ENCODE assay signal across 12 mouse cellular contexts in genomic region chr3:101875258-101875920, GRCm38 (mm10). TPM values are rescaled to one million over a fixed set of nuclear protein-coding genes. Genes with fewer than 3 reads are reported as not detected.
DNase-seq lines count a peak whose midpoint lies in the region; ATAC-seq and TF ChIP-seq lines count a peak whose summit lies in the region.
"Had no signal": no experiment of that assay in that cellular context is flagged by ENCODE, and none has a peak within 500 bp of the region (broad histone marks: within the 10 kb centered on the region; RNA-seq: fewer than 3 reads in every experiment).

No protein-coding gene starts in this region.

- DNase-seq in heart, adult 11 months, result peak; percentile 92
- DNase-seq in heart, postnatal 25 days (ENCODE audit: low spot score), result no peak
- DNase-seq in kidney, postnatal 25 days, result no peak
- peak; percentile 54 for DNase-seq in brain, embryonic 14.5 days (ENCODE audit: low read depth)
- DNase-seq in adrenal gland, postnatal 14 days, result no peak
- DNase-seq in layer of hippocampus, adult 18-20 months (ENCODE audit: low spot score in 2 of 2), result no peak
- DNase-seq: cerebellum, adult 9-11 months had no signal

- H3K9me3 ChIP-seq in kidney, embryonic 16.5 days (ENCODE audit: low read length), result no peaks in the 10 kb centered on the region
- H3K9me3 ChIP-seq in hindbrain, embryonic 12.5 days (replicated peaks), result no peaks in the 10 kb centered on the region
- H3K9me3 ChIP-seq: embryonic facial prominence, embryonic 13.5 days had no signal

- intact Hi-C loops in heart, postnatal 25 days (cut with DNase I), result no loop called here

- no peak for TF ChIP-seq POLR2A in brain, embryonic 14.5 days (IDR thresholded peaks at IDR 0.05; ENCODE audit: borderline replicate concordance, extremely low read depth, insufficient read depth, insufficient read length, poor library complexity, severe bottlenecking)

- peak overlapping the region; percentile 72 for H3K27ac ChIP-seq in kidney, embryonic 16.5 days (ENCODE audit: low read length)
- H3K27ac ChIP-seq in hindbrain, embryonic 12.5 days, result peak overlapping the region; percentile 44
- H3K27ac ChIP-seq: embryonic facial prominence, embryonic 13.5 days had no signal

- peaks cover 17% of the 10 kb centered on the region for H3K4me1 ChIP-seq in kidney, embryonic 16.5 days (ENCODE audit: insufficient read depth, low read length)
- peaks cover 20% of the 10 kb centered on the region for H3K4me1 ChIP-seq in hindbrain, embryonic 12.5 days
- H3K4me1 ChIP-seq: embryonic facial prominence, embryonic 13.5 days had no signal

- H3K9ac ChIP-seq in kidney, embryonic 16.5 days (replicated peaks; ENCODE audit: low read length), result no peak overlapping the region
- no peak overlapping the region for H3K9ac ChIP-seq in hindbrain, embryonic 12.5 days
- H3K9ac ChIP-seq: embryonic facial prominence, embryonic 13.5 days had no signal

- 80% methylated on average over 10 of the region's 10 CpGs for WGBS in kidney, embryonic 16.5 days
- 59% methylated on average over 10 of the region's 10 CpGs for WGBS in hindbrain, embryonic 12.5 days

- no peak for TF ChIP-seq CTCF in brain, embryonic 14.5 days (IDR thresholded peaks at IDR 0.05; ENCODE audit: borderline replicate concordance, extremely low read depth, insufficient read depth, insufficient read length)

- no peak overlapping the region for H3K4me2 ChIP-seq in kidney, embryonic 16.5 days (replicated peaks; ENCODE audit: low read depth, low read length)
- no peak overlapping the region for H3K4me2 ChIP-seq in hindbrain, embryonic 12.5 days (replicated peaks)
- H3K4me2 ChIP-seq: embryonic facial prominence, embryonic 13.5 days had no signal

- 0 out of 2 replicates have a peak, but pooled peaks cover 3% of the 10 kb centered on the region for H3K36me3 ChIP-seq in kidney, embryonic 16.5 days (ENCODE audit: insufficient read depth, low read length)
- H3K36me3 ChIP-seq in hindbrain, embryonic 12.5 days, result peaks cover 15% of the 10 kb centered on the region; the same call in 1 of the 2 replicates

- ATAC-seq in kidney, embryonic 16.5 days (ENCODE audit: low FRiP score, low TSS enrichment), result no peak
- peak; percentile 53 for ATAC-seq in hindbrain, embryonic 12.5 days (ENCODE audit: low FRiP score)

- no peaks in the 10 kb centered on the region for H3K27me3 ChIP-seq in kidney, embryonic 16.5 days (ENCODE audit: insufficient read depth, low read length)
- H3K27me3 ChIP-seq in hindbrain, embryonic 12.5 days, result no peaks in the 10 kb centered on the region
- H3K27me3 ChIP-seq: embryonic facial prominence, embryonic 13.5 days had no signal

- H3K4me3 ChIP-seq in kidney, embryonic 16.5 days (ENCODE audit: low read length), result no peak overlapping the region
- H3K4me3 ChIP-seq in hindbrain, embryonic 12.5 days, result no peak overlapping the region
- H3K4me3 ChIP-seq: embryonic facial prominence, embryonic 13.5 days had no signal

RNA-seq across cellular contexts. Expression of gene Mab21l3, which starts 26.6 kb away (rescaled TPM):
- total RNA-seq in heart, postnatal 25 days (2021), result under 1 TPM in 1 of 2 experiments, not detected in 1; 0.08 TPM
- polyA plus RNA-seq in kidney, embryonic 16.5 days (2015; fragmentation: Nextera tagmentation; extraction: Ambion mirVana), result 0.78 and 1.0 TPM in 2 replicates
- 0.51 and 0.55 TPM in 2 replicates for polyA plus RNA-seq in brain, embryonic 14.5 days (2012; rRNA removed)
- 0.71 and 0.72 TPM in 2 replicates for polyA plus RNA-seq in hindbrain, embryonic 12.5 days (2016; fragmentation: Nextera tagmentation; extraction: Ambion mirVana)
- 0.11 and 0.41 TPM in 2 replicates for total RNA-seq in adrenal gland, postnatal 14 days (2021)
- not detected for total RNA-seq in layer of hippocampus, adult 18-20 months (2021)
- total RNA-seq: megakaryocyte-erythroid progenitor cell, adult 5-6 weeks had no signal
- polyA plus RNA-seq: liver, adult 2 months had no signal

RNA-seq across cellular contexts. Expression of gene Slc22a15, which starts 48.9 kb away (rescaled TPM):
- 1 to 10 TPM; 2.2 to 2.7 TPM for total RNA-seq in heart, postnatal 25 days (2021)
- polyA plus RNA-seq in kidney, embryonic 16.5 days (2015; fragmentation: Nextera tagmentation; extraction: Ambion mirVana), result 3.0 and 3.3 TPM in 2 replicates
- polyA plus RNA-seq in brain, embryonic 14.5 days (2012; rRNA removed), result 11.5 and 15.9 TPM in 2 replicates
- 9.3 and 10.4 TPM in 2 replicates for polyA plus RNA-seq in hindbrain, embryonic 12.5 days (2016; fragmentation: Nextera tagmentation; extraction: Ambion mirVana)
- 5.9 and 7.7 TPM in 2 replicates for total RNA-seq in adrenal gland, postnatal 14 days (2021)
- total RNA-seq in layer of hippocampus, adult 18-20 months (2021), result 1 to 10 TPM; 9.0 to 9.2 TPM

Comparison
In these comparisons a context has a peak if more than half of its experiments do, and no peak if none do; other contexts are left out.
1. DNase-seq: peak in heart, adult 11 months (single experiment) and brain, embryonic 14.5 days (single experiment); none in heart, postnatal 25 days (single experiment), kidney, postnatal 25 days (0 of 2), adrenal gland, postnatal 14 days (single experiment) and layer of hippocampus, adult 18-20 months (0 of 2).